Mouse (Mus musculus) heart, postnatal 0 days (tissue): Measurements from ENCODE around the gene Gm11492.

Source experiments
- CTCF ChIP-seq: IDR thresholded peaks from 2 replicates; pipeline ENCODE4 v1.5.1; 2016; ENCODE audit warnings: antibody characterized with exemption, control low read depth, low read depth
- EP300 ChIP-seq: IDR thresholded peaks from 2 replicates; pipeline ENCODE4 v1.6.1; 2016; ENCODE audit warnings: antibody characterized with exemption, low read depth

DNA sequence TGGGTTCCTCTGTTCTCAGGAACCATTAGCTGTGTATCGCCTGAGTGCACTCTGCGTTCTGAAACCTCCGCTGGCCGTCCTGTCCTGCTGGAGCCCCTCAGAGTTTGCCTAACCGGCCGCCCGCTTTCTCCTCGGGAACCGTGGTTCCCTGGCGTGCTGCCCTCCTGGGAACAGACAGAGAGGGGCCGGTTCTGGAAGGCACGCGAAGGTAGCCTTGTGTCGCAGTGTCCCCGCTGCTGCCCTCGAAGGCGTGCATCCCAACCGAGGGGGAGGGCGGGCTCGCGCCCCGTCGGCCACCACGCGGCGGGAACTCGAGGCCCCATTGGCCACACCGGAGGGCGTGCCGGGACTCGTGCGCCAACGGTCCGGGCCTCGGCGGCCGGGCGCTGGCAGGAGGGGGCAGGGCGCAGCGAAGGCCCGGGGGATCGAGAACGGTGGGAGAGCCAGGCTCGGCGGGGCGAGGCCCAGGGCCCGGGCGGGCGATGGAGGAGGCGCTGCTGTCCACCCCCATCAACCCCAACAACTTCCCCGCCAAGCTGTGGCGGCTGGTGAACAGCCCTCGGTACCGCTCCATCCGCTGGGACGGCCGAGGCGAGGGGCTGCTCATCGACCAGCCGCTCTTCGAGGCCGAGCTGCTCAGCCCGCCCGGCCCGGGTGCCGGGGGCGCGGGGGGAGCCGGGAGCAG lies 50.5 kb downstream of the Gm11492 start, which contains the start of gene Hsf5:
- TF ChIP-seq EP300 (no peak), CTCF (no peak)
